Mouse (Mus musculus) ovary, postnatal 14 days (tissue): ENCODE data around the gene Jpt2.

ENCODE experiments used
- DNase-seq: peaks from one replicate; pipeline ENCODE4 v3.0.0; 2022; ENCODE audit warnings: low spot score

Jpt2 gene

DNA sequence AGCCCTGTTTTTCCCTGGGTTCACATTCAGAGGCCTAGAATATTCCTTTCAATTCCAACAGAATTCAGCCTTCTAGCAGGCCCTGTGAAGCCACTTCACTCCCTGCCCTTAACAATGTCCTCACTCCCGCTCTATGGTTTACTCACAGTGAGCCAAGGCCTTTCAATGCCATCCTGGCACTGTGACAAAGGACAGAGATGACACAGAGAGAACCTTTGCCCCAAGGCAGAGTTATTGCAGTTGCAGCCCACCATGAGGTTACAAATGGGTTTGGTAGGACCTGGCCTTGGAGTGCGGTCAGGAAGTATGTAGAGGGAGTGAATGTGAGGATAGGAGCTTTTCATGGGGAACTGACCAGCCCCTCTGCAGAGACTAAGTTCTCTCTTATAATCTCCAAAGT, 52.9 kb downstream of the Jpt2 start:
- no peak for DNase-seq

DNA sequence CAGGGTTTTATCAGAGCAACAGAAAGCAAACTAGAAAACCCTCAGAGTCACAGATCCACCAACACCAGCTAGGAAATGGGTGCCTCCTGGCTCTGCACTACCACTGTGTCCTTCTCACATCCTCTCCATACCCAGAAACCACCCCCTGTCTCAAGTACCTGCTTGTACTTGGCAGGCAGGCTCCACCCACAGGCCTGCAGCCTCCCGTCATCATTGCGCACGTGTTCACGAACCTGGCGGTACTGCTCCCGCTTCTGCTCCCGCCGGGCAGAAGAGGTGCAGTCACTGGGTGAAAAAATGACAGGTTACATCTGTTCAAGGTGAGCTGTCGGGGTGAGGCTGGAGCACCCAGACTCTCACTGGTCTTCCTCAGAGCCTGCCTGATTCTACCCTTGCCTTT, 56.7 kb downstream of the Jpt2 start:
- DNase-seq = no peak

DNA sequence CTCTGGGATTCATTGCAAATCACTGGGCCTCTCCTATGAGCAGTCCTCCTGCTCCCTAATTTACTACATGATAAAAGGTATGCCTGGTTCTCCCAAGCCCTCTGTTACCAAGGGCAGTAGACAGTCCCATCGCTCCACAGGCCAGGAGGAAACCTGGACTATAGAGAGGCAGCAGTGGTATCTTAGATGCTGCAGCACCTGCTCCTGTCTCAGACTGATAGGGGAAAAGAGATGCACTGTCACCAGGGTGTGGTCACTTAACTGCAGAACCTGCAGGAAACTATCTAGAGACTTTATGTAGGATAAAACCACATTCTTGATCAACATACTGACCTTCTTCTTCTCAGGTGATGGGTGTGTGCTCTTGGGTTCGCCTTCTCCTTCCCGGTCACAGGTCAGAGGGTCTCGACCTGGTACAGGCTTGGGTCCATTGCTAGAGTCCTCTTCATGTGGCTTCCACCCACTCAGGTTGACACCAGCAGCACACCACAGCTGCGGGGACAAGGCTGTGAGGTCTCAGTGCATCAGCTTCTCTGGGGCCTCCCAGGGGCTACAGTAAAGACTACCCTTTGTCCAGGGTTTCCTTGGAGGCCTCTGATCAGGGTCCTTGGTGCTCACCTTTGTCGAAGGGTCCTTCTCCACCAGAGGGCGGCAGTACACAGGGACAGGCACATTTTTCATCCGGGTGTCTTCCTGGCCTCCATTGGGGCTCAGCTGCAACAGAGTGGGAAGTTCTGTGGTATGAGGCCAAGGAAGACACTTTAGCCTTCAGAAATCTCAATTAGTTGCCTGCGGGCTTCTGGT, 57.6 kb downstream of the Jpt2 start:
- no peak for DNase-seq

DNA sequence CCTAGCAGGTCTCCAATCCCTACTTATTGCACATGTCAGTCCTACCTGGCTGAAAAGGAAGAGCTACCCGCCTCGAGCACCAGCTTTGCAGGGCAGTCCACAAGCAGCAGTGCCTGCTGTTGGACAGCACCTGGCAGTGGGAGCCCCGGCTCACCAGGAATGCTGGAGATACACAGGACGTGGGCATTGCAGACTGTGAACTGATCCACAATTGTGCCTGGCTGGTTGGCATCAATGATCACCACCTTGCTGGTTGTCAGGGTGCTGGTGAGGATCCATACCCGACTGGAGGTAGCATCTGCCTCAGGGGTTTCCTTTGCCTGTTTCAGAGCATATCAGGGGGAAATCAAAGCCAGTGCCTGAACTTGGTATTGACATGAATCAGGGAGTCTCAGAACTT, 58.4 kb downstream of the Jpt2 start:
- DNase-seq = no peak

DNA sequence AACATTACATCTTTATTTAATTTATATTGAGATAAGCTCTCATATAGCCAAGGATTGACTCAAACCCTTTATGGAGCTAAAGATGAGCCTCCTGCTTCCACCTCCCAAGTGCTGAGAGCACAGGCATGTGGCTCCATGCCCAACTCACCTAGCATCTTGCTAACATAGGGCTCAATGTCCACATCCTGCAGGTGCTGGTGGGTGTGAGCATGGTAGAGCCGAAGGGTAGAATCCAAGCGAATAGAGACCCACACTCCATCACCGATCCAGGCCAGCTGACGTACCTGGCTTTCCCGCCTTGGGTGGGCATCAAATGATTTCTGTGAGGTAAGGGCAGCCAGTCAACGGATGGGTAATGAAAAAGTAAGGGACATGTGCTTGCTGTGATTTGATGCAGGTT, 60.5 kb downstream of the Jpt2 start:
- no peak for DNase-seq

DNA sequence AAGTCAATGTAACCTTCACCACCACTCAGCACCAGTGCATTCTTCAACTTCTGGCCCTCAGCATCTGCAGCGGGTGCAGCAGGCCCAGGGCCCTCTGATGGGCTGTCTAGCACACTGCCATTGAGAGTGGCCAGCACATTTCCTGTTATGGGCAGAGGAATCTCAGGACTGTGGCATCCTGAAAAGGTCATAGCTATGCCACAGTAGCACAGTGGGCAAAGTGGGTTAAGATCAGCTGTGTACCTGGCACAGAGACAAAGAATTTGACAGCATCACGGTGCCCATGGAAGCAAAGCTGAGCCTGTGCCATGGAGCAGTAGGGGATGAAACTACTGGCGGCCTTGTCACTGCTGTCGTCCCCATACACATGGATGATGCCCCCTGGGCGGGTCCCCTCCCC, 61.3 kb downstream of the Jpt2 start:
- no peak for DNase-seq

DNA sequence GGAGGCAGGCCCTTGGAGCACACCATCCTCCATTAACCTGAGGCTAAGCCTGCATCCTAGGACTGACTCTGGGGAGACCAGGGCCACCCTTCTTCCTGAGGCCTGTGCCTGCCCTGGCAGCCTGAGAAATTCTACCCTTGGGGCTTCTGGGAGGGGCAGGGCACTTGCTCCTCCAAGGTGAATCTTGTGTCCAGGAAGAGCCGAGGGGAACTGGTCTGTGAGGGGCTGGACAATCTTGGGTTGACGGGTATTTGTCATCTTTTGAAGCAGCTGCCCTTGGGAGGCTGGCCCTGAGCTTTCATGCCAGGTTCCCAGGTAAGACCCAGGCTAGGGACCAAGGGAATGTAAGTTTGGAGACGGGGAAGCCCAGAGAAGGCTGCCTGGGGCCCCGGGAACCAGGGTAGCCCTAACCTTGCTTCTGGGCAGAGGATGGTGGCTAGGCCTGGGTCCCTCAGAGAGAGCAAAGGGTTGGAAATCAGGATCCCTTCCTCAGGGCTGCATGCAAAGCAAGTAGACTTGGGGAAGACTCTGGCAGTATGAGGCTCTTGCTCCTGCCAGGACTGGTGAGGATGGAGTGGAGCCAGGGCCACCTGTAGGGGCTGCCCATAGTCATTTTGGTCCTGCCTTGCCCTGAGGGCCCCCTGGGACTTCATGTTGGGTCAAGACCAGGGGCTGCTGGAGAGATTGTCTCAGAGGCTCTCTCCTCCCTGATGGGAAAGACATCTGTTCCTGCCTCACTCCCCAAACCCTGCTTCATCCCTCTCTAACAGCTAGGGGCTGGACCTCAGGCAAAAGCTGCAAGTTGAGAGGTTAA, 62.2 kb downstream of the Jpt2 start:
- no peak for DNase-seq

DNA sequence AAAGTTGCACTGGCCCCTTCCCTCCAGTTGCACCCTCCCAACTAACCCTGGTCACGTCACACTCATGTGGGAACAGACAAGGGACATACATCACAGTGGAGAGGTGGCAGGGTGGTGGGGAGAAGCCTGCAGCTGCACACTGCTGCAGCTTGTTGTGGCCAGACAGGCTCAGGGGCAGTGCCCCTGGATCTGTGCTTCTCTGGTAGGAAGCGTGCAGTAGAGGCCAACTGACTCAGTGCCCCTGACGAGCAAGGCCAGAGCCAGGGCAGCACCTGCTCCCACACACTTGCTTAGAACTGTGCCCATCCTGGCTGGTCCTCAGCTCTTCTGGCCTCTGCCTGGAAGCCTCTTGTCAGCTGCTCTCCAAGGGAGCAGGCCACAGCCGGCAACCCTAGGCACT, 62.9 kb downstream of the Jpt2 start:
- no peak for DNase-seq

DNA sequence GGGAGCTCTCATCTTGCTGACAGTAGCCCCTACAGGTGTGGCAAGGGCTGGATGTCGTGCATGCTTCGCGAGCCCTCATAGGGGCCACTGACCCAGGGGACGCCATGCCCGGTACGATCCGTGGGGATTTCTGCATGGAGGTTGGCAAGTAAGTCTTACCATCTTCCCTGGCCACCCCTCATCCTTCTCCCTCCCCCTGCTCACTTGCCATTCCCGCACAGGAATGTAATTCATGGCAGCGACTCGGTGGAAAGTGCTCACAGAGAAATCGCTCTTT, 63.6 kb downstream of the Jpt2 start:
- no peak for DNase-seq

DNA sequence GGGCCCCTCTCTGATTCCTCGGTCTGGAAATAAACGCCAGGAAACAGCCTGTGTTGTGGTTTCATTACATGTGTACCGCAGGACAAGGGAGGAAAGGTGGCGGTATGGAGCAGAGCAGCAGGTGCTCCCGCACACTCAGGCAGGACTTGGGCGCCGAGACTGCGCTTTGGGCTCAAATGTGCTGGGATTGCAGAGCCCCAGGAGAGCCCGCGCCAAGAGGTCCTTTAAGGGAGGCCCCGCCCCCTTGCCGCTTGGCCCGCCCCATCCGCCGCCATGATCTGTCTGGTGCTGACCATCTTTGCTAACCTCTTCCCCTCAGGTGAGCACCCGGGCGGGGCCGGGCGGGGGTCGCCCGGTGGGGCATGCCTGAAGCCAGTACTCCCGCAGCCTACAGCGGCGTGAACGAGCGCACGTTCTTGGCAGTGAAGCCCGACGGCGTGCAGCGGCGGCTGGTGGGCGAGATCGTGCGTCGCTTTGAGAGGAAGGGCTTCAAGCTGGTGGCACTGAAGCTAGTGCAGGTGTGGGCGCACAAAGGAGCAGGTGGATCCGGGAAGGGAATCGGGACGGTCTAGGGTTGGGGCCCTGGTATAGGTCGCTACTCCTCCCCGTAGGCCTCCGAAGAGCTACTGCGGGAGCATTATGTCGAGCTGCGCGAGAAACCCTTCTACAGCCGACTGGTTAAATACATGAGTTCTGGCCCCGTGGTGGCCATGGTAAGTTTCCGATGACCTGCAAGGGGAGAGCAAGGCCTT, 64.1 kb downstream of the Jpt2 start, which contains the start of gene Nme3:
TSS of gene Nme3 (plus strand) at position 260 of the 752 bp plus-strand sequence.
- peak; percentile 63 for DNase-seq

DNA sequence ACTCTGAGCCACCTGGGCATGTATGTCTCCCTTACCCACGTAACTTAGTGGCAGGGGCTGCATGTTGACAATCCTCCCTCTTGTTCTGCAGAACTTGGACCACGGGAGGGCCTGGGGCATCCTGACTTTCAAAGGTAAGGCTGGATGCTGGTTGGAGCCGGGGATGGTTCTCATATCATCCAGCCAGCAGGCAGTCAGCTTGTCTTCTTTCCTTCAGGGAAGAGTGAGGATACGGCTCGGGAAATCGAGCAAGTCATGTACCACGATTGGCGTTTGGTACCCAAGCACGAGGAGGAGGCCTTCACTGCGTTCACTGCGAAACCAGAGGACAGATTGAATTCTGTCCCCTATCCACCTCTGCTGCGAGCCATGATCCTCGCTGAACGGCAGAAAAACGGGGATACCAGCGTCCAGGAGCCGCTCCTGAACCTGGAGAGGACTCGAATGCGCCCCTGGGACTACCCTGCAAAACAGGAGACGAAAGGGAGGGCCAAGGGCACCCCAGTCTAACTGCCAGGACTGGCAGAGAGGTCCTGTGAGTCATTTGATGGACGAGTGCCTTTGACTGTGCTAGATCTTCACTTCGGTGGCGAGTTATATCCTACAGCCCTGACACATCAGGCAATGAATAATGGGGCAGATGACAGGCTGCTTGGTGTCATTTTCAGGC, 64.8 kb downstream of the Jpt2 start:
- no peak for DNase-seq

DNA sequence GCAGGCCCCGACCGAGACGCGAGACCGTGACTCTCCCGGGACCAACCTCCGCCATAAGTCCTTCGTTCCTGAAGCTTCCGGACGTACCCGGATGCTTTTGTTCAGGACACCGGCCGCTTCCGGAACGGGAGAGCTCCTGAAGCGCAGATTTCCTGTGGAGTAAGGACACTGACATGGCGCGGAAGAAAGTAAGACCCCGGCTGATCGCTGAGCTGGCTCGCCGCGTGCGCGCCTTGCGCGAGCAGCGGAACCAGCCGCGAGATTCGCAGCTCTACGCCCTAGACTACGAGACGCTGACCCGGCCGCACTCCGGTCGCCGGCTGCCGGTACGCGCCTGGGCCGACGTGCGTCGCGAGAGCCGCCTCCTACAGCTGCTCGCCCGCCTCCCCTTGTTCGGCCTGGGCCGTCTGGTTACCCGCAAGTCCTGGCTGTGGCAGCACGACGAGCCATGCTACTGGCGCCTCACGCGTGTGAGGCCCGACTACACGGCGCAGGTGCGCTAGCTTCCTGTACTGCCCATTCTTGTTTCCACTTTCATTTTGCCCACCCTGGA, 65.4 kb downstream of the Jpt2 start, which contains the start of the genes Eme2 and Mrps34:
TSS of gene Eme2 (minus strand) at position 93 of the 553 bp plus-strand sequence.
TSS of gene Mrps34 (plus strand) at position 122 of the 553 bp plus-strand sequence.
- peak; percentile 73 for DNase-seq

DNA sequence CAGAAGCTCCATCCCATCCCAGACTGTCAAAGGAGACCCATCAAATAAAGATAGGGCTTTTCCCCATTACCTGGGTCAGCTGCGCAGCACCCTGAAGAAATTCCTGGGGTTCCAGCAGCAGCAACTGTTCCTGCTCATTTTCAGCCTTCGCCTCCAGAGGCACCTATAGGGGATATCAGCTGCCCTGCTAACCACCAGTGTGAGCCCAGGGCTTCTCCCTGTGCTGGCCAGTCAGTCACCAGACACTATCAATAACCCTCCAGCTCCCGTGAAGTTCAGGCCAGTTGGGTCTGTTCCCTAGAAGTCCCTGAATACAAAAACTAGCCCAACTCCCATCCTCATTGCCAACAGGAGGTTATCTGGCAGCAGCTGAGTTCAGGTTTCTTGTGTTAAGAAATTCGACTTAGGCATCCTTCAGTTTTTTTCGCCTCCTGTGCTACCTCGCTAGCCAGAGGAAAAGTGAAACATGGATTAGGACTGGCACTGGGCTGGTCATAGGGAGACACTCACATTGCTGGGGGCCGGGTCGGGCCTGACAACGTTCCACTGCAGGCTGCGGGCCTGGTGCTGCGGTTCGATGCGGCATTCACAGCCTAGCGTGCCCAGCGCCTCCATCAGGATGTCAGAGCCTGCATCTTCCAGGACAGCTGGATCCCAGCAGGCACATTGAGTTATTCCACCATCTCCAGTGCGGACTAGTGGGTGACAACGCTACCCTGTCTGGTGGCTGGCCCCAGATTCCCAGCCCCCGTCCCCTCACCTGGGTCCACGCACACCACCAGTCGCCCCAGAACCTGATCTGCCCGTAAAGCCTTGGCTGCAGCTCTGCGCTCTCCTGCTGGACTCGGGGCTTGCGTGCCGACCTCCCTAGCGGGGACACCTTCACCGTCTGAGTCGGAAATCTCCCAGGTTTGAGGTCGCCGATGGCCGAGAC, 66.2 kb downstream of the Jpt2 start:
- no peak for DNase-seq

DNA sequence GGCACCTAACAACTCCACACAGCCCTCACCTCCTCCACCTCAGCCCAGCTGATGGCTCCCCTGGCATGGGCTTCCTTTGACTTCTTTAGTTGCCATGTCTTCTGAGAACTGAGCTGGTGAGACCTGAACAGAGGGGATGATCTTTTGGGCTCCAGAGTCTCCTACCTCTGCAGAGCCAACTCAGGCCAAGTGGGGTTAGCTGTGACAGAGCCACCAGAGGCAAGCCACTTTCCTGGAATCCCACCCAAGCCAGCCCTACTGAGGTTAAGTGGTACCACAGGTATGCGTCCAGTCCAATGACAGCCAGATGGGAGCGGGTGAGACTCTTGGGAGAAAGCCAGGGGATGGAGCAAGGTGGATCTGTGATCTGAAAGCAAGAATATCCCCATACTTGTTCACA, 67.2 kb downstream of the Jpt2 start:
- no peak for DNase-seq

DNA sequence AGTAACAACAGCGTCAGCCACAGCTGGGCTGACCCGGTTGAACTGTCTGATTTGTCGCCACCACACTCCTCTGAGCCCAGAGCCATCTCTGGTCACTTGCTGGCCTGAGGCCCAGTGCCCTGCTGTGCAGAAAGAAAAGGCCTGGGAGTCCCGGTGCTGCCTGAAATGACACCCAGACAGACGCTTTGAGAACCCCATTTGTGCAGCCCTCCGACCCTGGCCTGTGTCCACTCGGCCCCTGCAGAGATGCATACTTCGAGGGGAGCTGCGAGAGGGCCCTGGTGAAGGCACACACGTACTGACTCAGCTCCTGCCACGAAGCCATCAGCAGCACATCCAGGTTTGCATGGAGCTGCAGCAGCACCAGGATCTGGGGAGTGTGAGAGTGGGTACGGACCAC, 67.7 kb downstream of the Jpt2 start:
- no peak for DNase-seq

DNA sequence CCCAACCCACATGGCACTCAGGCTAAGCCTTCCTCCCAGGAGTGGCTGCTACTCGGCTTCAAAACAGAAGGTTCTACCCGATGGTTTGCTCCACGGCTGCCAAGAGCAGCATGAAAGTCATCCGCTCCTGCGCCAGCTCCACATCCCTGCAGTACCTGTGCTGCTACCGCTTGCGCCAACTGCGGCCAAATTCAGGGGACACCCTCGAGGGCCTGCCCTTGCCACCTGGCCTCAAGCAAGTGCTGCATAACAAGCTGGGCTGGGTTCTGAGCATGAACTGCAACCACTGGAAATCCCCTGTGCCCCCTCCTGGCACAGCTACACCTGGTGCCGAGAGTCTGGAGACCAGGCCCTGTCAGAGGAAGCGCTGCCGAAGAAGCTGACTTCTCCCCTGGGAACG, 69.2 kb downstream of the Jpt2 start:
- no peak for DNase-seq

DNA sequence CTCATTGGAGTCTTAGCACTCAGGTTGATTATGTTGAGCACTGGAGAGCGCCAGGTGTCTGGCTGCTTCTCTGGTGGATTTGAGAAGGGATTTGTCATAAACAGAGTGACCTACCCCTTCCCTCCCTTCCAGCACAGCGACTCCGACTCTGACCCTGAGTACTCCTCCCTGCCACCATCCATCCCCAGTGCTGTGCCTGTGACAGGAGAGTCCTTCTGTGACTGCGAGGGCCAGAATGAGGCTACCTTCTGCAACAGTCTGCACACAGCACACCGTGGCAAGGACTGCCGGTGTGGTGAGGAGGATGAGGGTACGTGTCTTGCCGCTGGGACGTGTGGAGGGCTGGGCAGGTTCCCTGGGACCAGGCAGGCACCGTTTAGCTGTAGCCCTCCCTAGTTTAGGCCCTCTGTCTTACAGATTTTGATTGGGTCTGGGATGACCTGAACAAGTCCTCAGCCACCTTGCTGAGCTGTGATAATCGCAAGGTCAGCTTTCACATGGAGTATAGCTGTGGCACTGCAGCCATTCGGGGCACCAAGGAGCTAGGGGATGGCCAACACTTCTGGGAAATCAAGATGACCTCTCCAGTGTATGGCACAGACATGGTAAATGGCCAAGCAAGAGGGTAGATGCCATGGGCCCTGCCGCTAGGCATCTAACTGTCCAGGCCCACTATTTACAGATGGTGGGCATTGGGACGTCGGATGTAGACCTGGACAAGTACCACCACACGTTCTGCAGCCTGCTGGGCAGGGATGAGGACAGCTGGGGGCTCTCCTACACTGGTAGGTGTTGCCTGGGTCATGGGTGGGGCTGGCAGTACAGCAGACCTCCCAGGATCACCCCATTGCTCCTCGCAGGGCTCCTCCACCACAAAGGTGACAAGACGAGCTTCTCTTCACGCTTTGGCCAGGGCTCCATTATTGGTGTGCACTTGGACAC, 70.1 kb downstream of the Jpt2 start:
- no peak for DNase-seq

DNA sequence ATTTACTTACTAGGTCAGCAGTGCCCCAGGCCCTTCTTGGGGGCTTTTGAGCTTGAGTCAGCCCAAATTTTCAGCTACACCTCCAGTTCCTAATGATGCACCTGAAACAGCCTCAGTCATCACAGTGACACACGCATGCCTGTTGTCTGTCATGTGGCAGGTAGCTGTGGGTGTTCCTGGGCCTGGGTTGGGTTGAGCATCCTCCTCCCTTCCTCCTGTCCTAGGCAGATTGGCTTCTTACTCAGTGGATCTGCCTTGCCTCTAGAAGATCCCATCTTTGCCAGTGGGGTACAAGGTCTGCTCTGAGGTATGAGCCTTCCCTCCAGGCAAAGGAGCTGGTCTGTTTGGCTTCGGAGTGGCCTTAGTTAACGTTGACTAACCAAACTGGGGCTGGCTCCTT, 71.6 kb downstream of the Jpt2 start:
- DNase-seq = no peak
